Mouse (Mus musculus) brain, embryonic 18.5 days (tissue): ENCODE data around the gene Lamb3.
"Not testable (repeated sequence)": the region's sequence is repeated elsewhere in the genome, so short reads cannot be mapped to it uniquely, and the experiment has no call there.

Experiments
- DNase-seq: peaks from one replicate; pipeline ENCODE4 v3.0.0-alpha.2; 2012; ENCODE audit warnings: low read depth, low spot score

Gene Lamb3

DNA sequence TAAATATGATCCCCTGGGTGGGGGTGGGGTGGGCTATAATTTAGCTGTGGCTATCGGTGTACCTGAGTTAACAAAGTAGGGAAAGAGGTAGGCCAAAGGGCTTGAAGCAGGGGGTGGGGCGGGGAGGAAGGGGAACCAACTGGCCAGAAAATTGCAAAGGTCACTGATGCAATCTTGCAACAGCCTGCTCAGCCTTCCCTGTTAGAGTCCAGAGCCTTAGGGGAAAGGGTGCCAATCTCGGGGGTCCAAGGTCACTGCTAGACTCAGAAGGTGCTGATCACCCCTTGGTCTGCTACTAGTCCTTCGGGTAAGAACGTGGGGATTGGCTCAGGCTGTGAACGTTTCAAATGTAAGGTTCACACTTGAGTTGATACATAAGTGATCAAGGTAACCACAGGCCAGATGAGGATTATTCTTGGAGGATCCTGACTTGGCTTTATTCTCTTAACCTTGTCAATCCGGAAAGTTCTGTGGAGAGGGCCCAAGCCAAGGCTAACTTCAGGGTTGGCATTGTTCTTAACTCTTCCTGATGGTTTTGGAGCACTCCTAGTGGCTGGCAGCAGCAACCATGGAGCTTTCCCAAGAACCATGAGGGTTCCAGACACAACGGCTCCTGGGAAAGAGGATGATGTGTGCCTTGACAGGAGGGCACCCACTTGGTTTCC lies 67.0 kb downstream of the Lamb3 start:
- no peak for DNase-seq

DNA sequence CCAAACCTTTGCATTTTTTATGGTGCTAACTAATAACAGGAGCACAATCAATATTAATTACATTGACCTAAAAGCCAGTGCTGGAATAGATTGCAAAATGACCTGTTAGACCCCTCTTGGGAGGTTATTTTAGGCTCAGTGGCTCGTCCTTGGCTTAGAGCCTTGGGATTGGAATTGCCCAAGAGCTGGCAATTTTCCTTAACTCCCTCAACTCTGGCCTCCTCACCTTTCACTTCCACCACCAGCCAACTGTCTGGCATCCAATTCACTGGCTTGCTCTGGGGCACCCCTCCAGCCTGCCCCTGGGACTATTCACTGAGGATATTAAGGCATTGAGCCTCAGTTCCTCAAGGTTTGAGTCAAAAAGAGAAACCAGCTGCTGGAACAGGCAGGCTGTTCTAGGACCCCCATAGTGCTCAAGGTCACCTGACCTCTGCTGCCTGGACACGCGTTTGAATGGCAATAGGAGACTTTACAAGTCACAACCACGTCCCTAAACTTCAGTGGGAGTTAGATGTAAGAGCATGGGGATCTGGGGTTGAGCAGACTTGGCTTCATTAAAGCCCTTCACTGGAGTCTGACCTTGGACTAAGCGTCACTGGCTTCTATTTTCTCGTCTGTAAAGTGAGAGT lies 71.0 kb downstream of the Lamb3 start:
- no peak for DNase-seq

DNA sequence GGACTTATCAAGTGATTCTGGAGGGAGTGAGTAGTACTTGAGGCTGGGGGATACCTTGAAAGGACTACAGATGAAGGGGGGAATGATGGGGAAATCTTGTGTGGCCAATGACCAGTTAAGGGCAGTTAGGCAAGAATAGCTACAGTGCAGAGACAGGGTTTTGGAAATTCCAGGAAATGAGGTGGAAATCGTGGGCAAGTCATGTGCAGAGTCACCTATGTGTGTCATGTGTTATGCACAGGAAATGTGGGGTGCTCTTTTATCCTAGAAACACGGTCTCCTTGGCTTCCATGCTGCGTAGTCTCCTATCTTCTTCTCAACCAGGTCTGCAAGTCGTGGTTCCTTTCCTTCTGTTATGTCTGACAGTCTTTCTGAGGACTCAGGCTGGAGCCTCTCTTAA lies 72.0 kb downstream of the Lamb3 start:
- no peak for DNase-seq

DNA sequence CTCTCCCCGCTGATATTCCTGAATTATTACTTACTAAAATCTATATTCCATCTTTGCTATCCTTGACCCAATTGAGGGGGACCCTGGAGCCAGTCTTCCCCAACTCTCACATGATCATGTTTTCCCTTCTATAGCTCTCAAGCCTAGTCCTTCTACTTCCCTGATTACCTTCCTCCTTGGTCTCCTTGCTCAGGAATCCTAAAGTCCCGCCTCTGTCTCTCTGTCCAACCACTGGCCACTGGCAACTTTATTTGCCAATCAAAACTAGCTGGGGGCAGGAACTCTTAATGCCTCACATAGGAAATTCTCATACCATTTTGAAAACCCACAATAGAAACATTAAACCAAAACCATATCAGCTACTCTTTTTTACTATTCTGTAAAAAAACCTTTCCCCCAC lies 73.8 kb downstream of the Lamb3 start:
- no peak for DNase-seq

DNA sequence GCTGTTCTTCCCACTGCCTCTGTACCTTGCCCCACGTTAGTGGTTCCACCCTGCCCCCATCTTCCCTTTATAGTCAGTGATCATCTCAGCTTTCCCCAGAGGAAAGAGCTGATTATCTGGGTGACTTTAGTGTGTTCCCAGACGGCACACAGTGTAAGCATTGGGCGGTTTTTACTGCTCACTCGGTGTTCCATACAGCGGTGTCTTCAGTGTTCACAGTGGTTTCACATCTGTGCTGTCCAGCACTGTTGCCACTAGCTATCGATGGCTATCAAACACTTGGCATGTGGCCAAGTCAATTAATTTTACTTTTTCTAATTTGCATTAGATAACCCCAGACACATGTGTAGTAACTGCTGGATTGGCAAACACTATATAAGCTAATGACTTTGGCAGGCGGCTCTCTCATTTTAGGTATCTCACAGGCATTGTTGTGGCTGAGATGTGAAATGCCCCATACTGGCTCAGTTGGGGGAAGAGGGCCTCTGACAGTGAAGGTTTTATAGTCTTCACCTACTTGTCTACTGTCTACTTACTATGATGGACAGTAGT lies 76.8 kb downstream of the Lamb3 start:
- no peak for DNase-seq

DNA sequence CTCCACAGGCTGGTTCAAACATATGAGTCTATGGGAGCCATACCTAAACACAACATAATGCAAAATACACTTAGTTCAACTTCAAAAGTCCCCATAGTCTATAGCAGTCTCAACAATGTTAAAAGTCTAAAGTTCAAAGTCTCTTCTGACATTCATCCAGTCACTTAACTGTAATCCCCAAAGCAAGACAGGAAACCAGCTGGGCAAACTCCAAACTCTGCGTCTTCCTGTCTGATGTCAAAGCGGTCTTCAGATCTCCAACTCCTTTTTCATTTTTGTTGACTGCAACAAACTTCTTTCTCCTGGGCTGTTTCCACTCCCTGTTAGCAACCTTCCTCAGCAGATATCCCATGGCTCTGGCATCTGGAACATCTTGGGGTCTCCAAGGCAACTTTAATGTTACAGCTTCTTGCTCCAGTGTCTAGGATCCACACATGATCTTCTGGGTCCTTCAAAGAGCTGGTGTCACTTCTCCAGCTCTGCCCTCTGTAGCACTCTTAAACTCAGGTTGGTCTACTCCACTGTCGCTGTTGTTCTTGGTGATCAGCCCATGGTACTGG lies 78.3 kb downstream of the Lamb3 start:
- not testable (repeated sequence) for DNase-seq

DNA sequence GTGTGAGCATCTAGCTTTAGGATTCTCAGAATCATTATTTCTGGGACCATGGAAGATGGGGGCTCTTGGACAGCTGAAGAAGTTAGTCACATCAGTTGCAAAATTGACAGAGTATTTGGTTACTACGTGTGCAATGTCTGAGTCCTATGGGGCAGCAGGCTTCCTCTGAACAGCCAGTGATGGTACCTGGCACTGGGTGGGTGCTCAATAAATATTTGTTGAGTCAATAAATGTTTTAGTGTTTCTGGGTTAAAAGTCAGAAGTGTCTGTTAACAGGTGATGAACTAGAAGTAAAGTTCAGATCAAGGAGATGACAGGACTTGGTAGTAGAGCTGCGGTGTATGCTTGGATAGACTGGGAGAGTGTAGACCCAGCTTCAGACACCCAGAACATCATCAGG lies 80.1 kb downstream of the Lamb3 start:
- DNase-seq = no peak

DNA sequence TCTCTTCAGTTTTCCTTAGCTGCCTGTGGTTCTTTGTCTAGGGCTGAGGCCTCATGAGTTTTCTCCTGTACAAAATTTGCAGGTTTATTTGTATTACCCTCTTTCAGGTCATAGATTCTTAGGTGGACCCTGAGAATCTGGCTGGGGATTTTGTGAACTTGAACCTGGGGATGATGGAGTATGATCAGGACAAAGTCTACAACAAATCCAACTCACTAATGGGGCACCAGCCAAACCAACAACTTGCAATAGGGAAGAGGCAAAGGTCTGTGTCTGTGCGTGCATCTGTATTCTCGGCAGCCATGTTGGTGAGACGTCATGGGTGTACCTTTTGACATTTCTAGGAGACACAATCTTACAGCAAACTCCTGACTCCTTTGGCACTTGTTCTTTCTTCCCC lies 81.6 kb downstream of the Lamb3 start:
- DNase-seq = no peak

DNA sequence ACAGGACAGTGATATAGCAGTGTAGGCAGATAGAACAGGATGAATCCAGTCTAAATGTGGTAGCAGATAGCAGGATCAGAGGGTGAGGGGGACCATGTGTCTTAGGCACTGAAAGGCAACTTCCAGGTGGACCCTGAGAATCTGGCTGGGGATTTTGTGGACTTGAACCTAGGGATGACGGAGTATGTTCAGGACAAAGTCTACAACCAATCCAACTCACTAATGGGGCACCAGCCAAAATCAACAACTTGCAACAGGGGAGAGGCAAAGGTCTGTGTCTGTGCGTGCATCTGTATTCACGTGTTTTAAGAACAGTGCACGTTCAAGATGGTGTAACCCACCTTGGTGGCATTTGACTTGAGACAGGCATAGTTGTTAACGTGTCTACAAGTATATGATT lies 82.4 kb downstream of the Lamb3 start:
- no peak for DNase-seq

DNA sequence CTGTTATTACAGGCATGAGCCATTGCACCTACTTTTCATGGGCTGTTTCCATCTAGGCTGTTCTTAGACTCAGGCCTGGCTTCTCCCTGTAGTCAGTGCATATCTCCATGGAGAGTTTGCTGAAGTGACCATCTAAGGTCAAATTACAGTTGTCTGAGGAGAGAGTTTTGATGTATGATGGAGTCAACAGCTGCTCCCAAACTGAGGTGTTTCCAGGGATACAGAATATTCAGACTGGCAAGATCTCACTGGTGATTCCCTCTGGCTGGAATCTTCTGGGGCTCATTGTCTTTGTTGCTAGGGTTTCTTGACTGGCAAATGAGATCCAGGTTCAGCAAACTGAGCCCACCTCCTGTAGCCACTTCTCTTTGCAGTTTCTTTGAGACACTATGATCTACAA lies 83.2 kb downstream of the Lamb3 start:
- no peak for DNase-seq

DNA sequence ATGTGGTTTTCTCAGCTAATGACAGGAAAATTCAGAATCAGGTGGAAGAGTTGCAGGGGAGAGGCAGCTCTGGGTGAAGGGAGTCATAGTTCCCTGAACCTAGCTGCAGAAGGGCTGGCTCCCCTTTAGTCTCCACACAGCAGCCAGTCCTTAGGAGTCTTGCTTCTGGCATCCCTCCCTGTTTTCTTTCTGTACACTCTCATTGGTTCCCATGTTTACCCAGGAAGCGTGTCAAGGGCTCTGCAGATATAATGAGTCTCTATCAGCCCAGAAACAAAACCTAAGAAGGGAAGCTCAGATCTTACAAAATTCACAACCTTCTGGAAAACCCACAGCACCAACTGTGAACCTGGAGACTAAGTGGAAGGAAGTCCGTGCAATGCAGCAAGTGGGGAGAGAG lies 85.5 kb downstream of the Lamb3 start:
- DNase-seq = no peak

DNA sequence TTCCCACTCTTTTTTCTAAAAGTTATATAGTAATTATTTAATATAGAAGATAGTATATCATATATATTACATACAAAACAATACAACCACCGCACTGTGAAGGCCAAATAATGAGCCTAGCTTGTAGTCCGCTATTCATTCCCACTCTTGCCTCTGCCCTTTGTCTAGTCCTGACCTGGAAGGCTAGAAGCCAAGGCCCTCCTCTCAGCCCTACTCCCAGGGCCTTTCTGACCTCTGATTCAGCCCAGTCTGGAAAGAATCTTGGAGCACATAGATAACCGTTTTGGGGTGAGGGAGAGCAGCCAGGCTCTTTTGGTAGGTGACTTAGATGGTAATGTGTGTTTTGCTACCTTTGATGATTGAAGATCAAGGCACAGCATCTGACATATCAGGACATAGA lies 86.4 kb downstream of the Lamb3 start:
- no peak for DNase-seq

DNA sequence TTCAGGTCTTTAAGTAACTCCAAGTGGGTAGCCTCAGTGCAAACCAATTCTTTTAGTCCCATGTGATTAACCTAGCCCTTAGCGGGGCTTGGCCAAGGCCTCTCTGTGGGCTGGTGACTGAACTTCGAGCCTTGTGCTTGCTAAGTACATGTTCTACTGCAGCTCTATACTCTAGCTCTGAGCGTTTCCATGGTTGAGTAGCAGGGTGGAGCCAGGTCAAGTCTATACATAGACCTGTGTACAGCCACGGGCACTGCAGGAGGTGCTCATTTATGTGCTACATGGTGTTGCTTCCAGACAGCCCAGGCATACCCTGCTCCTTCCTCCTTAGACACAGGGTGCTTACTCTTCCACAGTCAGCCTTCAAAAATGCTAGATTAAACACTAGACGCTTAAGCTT lies 88.4 kb downstream of the Lamb3 start:
- DNase-seq = no peak

DNA sequence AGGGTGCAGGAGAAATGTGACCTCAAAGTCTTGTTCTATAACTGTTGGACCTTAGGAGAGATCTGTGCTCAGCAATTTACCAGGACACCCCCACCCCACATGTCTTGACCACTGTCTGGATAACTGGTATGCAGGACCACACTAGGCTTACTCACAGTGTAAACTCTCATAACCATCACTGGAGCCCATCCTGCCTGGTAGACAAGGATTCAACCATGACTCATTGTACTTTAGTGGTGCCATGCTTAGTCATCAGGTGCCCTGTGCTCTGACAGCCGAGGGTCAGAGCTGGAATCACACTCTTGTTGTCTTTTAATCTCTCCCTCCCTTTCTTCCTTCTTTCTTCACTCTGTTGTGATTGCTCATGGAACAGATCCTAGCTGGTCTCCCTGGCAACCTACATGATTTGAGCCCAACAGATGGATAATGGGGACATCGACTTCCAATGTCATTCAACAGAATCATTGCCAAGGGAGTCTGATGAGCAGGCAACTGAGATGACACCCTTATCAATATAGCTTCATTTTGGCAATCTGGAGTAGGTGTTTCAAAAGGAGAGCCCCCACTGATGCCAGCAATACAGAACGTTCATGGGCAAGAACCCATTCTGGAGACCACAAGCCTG lies 90.8 kb downstream of the Lamb3 start:
- no peak for DNase-seq

DNA sequence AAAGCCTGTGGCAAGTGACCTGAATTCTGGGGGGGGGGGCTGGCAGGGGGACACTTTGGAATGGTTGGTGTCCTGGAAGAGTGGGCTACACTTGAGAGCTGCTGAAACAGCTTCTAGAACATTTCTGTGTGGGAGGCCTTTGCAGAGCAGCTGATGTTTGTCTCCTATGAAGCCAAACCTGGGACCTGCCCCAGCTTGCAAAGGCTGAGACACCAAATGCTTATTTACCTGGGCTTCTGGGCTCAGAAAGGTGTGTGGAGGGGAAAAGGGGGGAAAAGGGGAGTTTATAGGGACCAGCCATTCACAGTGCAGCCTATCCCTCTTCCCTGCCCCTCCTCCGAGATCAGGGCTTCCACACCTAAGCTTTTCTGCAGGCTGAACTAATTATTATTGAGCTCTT lies 92.5 kb downstream of the Lamb3 start:
- DNase-seq = no peak

DNA sequence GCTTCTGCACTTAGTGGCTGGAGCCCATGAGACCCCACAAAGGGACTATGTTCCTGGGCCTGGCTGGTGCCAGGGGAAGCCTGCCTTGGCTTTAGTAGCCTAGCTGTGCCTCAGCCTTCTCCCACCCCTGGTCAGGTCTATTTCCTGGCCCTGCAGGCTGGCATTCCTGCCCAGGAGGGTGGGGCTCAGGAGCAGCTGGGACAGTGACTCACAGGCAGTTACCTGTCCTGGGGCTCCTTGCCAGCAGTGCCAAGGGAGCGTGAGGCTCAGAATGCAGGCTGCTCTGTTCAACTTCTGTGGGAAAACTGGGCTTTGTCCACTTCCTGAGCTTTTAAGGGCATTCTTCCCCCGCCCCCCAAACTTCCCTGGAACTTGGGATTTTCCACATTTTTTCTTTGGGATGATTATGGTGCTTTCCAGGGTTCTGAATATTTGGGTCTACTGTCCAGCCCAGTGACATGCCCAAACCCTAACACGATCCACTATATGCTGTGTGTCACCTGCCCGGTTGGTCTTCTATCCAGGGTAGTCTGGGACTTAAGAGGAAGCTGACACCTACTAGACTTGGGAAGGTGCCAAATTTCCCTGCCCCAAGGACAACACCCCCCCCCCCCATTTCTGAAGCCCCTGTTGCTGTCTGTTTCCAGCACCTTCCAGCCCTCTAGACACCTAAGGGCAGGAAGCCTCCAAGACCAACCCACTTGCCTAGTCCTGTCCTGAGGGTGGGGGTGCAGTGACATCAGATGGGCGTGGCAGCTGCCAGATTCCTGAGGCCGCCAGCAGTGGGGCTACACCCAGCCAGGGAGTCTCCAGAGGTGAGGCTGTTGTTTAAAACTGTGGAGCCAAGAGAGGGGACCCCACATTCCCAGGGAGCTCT lies 94.0 kb downstream of the Lamb3 start:
- no peak for DNase-seq

DNA sequence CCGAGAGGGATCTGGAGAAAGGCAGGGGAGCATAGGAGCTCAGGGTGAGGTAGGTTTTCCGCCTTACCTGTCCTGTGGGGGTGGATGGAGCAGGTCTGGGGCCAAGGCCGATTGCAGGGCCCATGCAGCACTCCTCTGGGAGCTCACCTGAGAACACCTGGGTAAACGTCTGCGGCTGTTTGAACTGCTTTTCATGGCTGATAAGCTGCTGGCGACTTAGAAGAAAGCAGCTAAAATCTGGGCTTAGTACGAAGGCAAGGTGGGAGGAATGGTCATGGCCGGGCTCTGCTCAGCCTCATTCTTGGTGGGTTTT lies 94.5 kb downstream of the Lamb3 start:
- no peak for DNase-seq

DNA sequence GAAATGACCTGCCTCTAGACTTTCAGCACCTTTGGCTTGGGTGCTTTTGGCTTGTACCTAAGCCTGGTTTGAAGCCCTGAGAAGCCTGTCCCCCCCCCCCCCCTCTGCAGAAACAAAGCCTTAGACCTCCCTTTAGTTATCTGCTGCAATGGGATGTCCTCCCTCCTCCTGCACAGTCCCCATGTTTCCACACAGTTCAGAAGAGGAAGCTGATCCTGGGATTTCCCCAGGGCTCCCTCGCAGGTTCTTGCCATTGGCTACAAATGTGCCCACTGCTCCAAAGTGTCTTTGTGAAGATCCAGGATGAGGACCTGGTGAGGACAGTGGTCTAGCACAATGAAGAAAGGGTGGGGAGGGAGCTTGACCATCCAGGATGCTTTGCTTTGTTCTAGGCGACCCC lies 95.6 kb downstream of the Lamb3 start:
- DNase-seq = no peak

DNA sequence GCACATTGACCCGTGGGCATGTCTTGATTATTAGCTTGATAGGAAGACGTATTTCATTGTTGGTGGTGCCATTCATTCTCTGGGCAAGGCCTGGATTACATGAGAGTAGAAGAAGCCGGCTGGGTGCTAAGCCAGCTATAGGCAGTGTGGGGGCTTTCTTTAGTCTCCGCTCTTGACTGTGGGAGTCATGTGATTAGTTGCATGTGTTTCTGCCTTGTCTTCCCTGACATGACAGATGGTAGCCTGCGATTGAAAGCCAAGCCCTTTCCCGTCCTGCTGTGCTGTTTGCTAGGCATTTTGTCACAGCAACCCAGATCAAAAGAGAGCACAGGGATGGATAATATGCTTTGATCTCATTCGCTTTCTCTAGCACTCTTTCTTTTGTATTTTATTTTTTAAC lies 97.9 kb downstream of the Lamb3 start:
- DNase-seq = peak; percentile 74

DNA sequence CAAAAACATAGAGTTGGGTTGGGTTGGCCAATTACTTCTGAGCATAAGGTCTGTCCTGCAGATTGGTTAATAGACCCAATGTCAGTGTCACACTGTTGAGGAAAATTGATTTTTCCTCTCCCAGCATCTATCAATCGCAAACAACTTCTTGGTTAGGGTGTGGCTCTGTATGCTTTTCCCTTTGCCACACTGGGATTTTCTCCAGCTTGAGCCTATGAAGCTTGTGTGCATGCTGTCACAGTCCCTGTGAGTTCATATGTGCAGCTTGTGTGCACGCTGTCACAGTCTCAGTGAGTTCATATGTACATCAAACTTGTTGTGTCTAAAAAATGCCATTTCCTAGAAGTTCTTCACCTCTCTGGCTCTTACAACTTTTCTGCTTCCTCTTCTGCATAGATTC lies 99.3 kb downstream of the Lamb3 start:
- DNase-seq = no peak

DNA sequence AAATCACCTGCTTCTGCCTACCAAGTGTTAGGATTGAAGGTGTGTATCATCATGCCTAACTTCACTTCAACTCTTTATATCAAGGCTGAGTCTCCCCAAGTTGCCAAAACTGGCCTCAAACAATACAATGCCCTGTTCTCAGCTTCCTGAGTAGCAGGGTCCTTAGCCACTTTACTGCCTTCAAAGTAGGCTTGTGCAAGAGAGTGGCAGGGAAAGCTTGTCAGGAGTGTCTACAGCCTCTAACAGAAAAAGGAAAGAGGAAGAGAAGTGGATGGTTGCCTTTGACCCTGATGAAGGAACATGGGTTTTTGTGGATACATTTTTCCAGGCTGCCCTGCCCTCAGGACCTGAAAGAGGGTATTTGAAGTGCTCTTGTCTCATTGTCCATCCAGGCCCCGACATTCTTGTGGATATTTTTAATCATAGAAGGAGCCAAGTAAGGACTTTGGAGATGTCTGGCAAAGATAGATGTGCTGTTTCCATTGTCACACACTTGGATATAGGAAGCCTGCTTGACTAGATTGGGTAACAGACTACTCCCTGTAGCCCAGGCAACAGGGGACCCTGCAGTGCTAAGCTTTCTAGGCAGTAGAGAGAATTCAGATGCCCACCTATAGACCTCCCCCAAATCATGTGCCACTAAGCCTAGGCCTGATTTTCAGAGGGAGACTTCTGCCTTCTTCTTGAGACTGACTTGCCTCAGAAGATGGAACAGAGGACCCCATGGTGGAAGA lies 102.5 kb downstream of the Lamb3 start:
- no peak for DNase-seq
